Mouse (Mus musculus): ENCODE measurements around the gene Hoxd4.

DNA sequence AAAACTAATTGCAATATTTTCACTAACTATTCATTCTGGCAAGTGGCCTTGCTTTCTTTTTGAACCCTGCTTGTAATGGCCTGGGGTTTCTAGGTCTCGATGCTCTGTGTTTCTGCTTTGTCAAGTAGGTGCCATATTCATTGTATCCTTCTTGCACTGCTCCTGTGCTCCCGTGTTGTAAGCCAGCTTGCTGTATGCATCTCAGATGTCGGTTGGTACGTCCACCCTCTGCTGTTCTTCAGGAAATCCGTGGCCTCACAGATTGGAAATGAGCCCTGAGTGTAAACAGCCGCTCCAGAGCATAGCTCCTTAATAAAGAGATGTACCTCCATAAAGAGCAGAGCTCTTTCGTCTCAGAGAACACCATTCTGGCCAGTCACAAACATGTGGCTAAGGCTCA, 4.1 kb upstream of the Hoxd4 start:
- TF ChIP-seq CTCF (IDR thresholded peaks at IDR 0.05; ENCODE audit: low read depth, low read length) (no peak), GATA1 (IDR thresholded peaks at IDR 0.05; ENCODE audit: borderline replicate concordance, low read length) (no peak)
